Mouse (Mus musculus): ENCODE measurements around the gene Kif4. TPM values are rescaled to one million over a fixed set of nuclear protein-coding genes. Genes with fewer than 3 reads are reported as not detected.

Kif4 gene
- polyA plus RNA-seq (2016; fragmentation: Nextera tagmentation; extraction: Ambion mirVana) = 45.4 and 53.2 TPM in 2 replicates

- no peak for ATAC-seq (ENCODE audit: low FRiP score)
- peak within 1 kb of the TSS; percentile 68 for H3K9ac ChIP-seq
- WGBS = 24% methylated on average over 3 of the region's 3 CpGs
- H3K36me3 ChIP-seq (replicated peaks) = peaks cover 12% of the 10 kb centered on the region; the same call in 1 of the 2 replicates
- H3K4me1 ChIP-seq = peaks cover 5% of the 10 kb centered on the region; the same call in 1 of the 2 replicates
- peak within 1 kb of the TSS; percentile 58 for H3K4me3 ChIP-seq (replicated peaks)
- no peaks in the 10 kb centered on the region for H3K9me3 ChIP-seq
- H3K27ac ChIP-seq = peak within 1 kb of the TSS; percentile 85
- H3K27me3 ChIP-seq = no peaks in the 10 kb centered on the region; the same call in 1 of the 2 replicates
- peak within 1 kb of the TSS; percentile 61 for H3K4me2 ChIP-seq
Measured at GRCm38 (mm10) chrX:100625546-100625801, at the start of gene Kif4. Kif4 (plus strand) TSS chrX:100625737.

- peaks cover 25% of the 10 kb centered on the region for H3K27me3 ChIP-seq
- H3K27ac ChIP-seq = no peak within 1 kb of the TSS
- H3K36me3 ChIP-seq (replicated peaks) = no peaks in the 10 kb centered on the region
- no peaks in the 10 kb centered on the region for H3K4me1 ChIP-seq
- no peaks in the 10 kb centered on the region for H3K9me3 ChIP-seq
- no peak within 1 kb of the TSS for H3K4me2 ChIP-seq
- ATAC-seq (ENCODE audit: low FRiP score) = no peak
- no peak within 1 kb of the TSS for H3K4me3 ChIP-seq (replicated peaks)
- WGBS = 65% methylated on average over 4 of the region's 4 CpGs
- no peak within 1 kb of the TSS for H3K9ac ChIP-seq
Measured at GRCm38 (mm10) chrX:100594791-100595190, 30.7 kb upstream of the Kif4 start, which contains the start of gene P2ry4. P2ry4 (minus strand) TSS chrX:100594869.

- Histone ChIP-seq H3K4me2 (no peak overlapping the region), H3K4me1 (no peaks in the 10 kb centered on the region), H3K36me3 (replicated peaks) (no peaks in the 10 kb centered on the region), H3K4me3 (replicated peaks) (no peak overlapping the region), H3K9ac (no peak overlapping the region), H3K9me3 (no peaks in the 10 kb centered on the region), H3K27me3 (peaks cover 22% of the 10 kb centered on the region), H3K27ac (no peak overlapping the region)
- no peak for ATAC-seq (ENCODE audit: low FRiP score)
- 26% methylated on average over 5 of the region's 5 CpGs for WGBS
Measured at GRCm38 (mm10) chrX:100597439-100597838, 28.1 kb upstream of the Kif4 start.

- Histone ChIP-seq H3K9me3 (no peaks in the 10 kb centered on the region), H3K4me1 (no peaks in the 10 kb centered on the region), H3K4me2 (no peak overlapping the region), H3K9ac (no peak overlapping the region), H3K36me3 (replicated peaks) (no peaks in the 10 kb centered on the region), H3K27me3 (peaks cover 21% of the 10 kb centered on the region), H3K27ac (no peak overlapping the region), H3K4me3 (replicated peaks) (no peak overlapping the region)
- ATAC-seq (ENCODE audit: low FRiP score) = no peak
- WGBS = 62% methylated on average over 4 of the region's 4 CpGs
Measured at GRCm38 (mm10) chrX:100599755-100600154, 25.8 kb upstream of the Kif4 start.

- ATAC-seq (ENCODE audit: low FRiP score) = no peak
- Histone ChIP-seq H3K27me3 (peaks cover 17% of the 10 kb centered on the region; the same call in 1 of the 2 replicates), H3K27ac (no peak within 1 kb of the TSS)
Measured at GRCm38 (mm10) chrX:100605314-100605713, 20.2 kb upstream of the Kif4 start, which contains the start of gene Arr3. Arr3 (plus strand) TSS chrX:100605497.

GRCm38 (mm10) chrX:100618488-100618887 is 7.0 kb upstream of the Kif4 start:
- Histone ChIP-seq H3K36me3 (replicated peaks) (peaks cover 10% of the 10 kb centered on the region; the same call in 1 of the 2 replicates), H3K4me2 (no peak overlapping the region), H3K4me1 (no peaks in the 10 kb centered on the region), H3K27ac (no peak overlapping the region), H3K4me3 (replicated peaks) (no peak overlapping the region), H3K9ac (no peak overlapping the region), H3K27me3 (peaks cover 16% of the 10 kb centered on the region), H3K9me3 (no peaks in the 10 kb centered on the region)
- 76% methylated on average over 3 of the region's 3 CpGs for WGBS
- ATAC-seq (ENCODE audit: low FRiP score) = no peak

More at GRCm38 (mm10) chrX:100605314-100605713, 20.2 kb upstream of the Kif4 start, which contains the start of gene Arr3:
- Histone ChIP-seq H3K4me1 (no peaks in the 10 kb centered on the region), H3K4me3 (replicated peaks) (no peak within 1 kb of the TSS), H3K4me2 (no peak within 1 kb of the TSS), H3K9me3 (no peaks in the 10 kb centered on the region), H3K9ac (no peak within 1 kb of the TSS), H3K36me3 (replicated peaks) (no peaks in the 10 kb centered on the region)
- WGBS = 40% methylated on average over 1 of the region's 1 CpGs

- Histone ChIP-seq H3K36me3 (replicated peaks) (peaks cover 12% of the 10 kb centered on the region; the same call in 1 of the 2 replicates), H3K27me3 (peaks cover 16% of the 10 kb centered on the region), H3K4me2 (no peak overlapping the region), H3K4me1 (no peaks in the 10 kb centered on the region), H3K4me3 (replicated peaks) (no peak overlapping the region), H3K9ac (no peak overlapping the region), H3K9me3 (no peaks in the 10 kb centered on the region), H3K27ac (no peak overlapping the region)
- WGBS = 73% methylated on average over 2 of the region's 2 CpGs
- ATAC-seq (ENCODE audit: low FRiP score) = no peak
Measured at GRCm38 (mm10) chrX:100621366-100621765, 4.2 kb upstream of the Kif4 start.

- Histone ChIP-seq H3K9me3 (no peaks in the 10 kb centered on the region), H3K4me2 (no peak overlapping the region), H3K36me3 (replicated peaks) (peaks cover 12% of the 10 kb centered on the region; the same call in 1 of the 2 replicates), H3K4me3 (replicated peaks) (no peak overlapping the region), H3K27ac (no peak overlapping the region), H3K4me1 (peaks cover 5% of the 10 kb centered on the region; the same call in 1 of the 2 replicates), H3K27me3 (no peaks in the 10 kb centered on the region; the same call in 1 of the 2 replicates), H3K9ac (no peak overlapping the region)
- 87% methylated on average over 4 of the region's 4 CpGs for WGBS
- no peak for ATAC-seq (ENCODE audit: low FRiP score)
Measured at GRCm38 (mm10) chrX:100624242-100624641, 1.3 kb upstream of the Kif4 start.

GRCm38 (mm10) chrX:100625146-100625545 is 391 bp upstream of the Kif4 start:
- no peaks in the 10 kb centered on the region; the same call in 1 of the 2 replicates for H3K27me3 ChIP-seq
- 30% methylated on average over 7 of the region's 7 CpGs for WGBS
- no peaks in the 10 kb centered on the region for H3K9me3 ChIP-seq
- H3K27ac ChIP-seq = no peak overlapping the region
- ATAC-seq (ENCODE audit: low FRiP score) = 0 out of 2 replicates have a peak, but pooled peaks have one; percentile 7
- peak overlapping the region; percentile 63 for H3K9ac ChIP-seq
- H3K4me2 ChIP-seq = peak overlapping the region; percentile 56
- H3K36me3 ChIP-seq (replicated peaks) = peaks cover 12% of the 10 kb centered on the region; the same call in 1 of the 2 replicates
- peak overlapping the region; percentile 58 for H3K4me3 ChIP-seq (replicated peaks)
- H3K4me1 ChIP-seq = peaks cover 5% of the 10 kb centered on the region; the same call in 1 of the 2 replicates

GRCm38 (mm10) chrX:100625802-100626793 is 561 bp downstream of the Kif4 start, which contains the start of gene Pdzd11:
Pdzd11 (minus strand) TSS chrX:100626568.
- Histone ChIP-seq H3K4me3 (replicated peaks) (peak within 1 kb of the TSS; percentile 58), H3K27me3 (no peaks in the 10 kb centered on the region; the same call in 1 of the 2 replicates), H3K9ac (peak within 1 kb of the TSS; percentile 68), H3K4me2 (peak within 1 kb of the TSS; percentile 61), H3K9me3 (no peaks in the 10 kb centered on the region), H3K4me1 (peaks cover 5% of the 10 kb centered on the region; the same call in 1 of the 2 replicates), H3K27ac (peak within 1 kb of the TSS; percentile 85), H3K36me3 (replicated peaks) (peaks cover 12% of the 10 kb centered on the region; the same call in 1 of the 2 replicates)
- WGBS = 26% methylated on average over 61 of the region's 62 CpGs
- peak; percentile 100 for ATAC-seq (ENCODE audit: low FRiP score)

- Histone ChIP-seq H3K27me3 (no peaks in the 10 kb centered on the region; the same call in 1 of the 2 replicates), H3K27ac (no peak overlapping the region)
- WGBS = 92% methylated on average over 2 of the region's 2 CpGs
Measured at GRCm38 (mm10) chrX:100629076-100629475, 3.5 kb downstream of the Kif4 start.

GRCm38 (mm10) chrX:100638477-100638876 is 12.9 kb downstream of the Kif4 start:
- ATAC-seq (ENCODE audit: low FRiP score) = no peak
- Histone ChIP-seq H3K4me3 (replicated peaks) (no peak overlapping the region), H3K4me2 (no peak overlapping the region), H3K36me3 (replicated peaks) (peaks cover 14% of the 10 kb centered on the region), H3K27me3 (no peaks in the 10 kb centered on the region), H3K27ac (no peak overlapping the region), H3K9me3 (no peaks in the 10 kb centered on the region), H3K9ac (no peak overlapping the region), H3K4me1 (no peaks in the 10 kb centered on the region)
- 91% methylated on average over 8 of the region's 8 CpGs for WGBS

More at GRCm38 (mm10) chrX:100629076-100629475, 3.5 kb downstream of the Kif4 start:
- H3K9me3 ChIP-seq = no peaks in the 10 kb centered on the region
- no peak for ATAC-seq (ENCODE audit: low FRiP score)
- H3K36me3 ChIP-seq (replicated peaks) = no peaks in the 10 kb centered on the region; the same call in 1 of the 2 replicates
- H3K4me2 ChIP-seq = no peak overlapping the region
- H3K4me3 ChIP-seq (replicated peaks) = no peak overlapping the region
- peaks cover 5% of the 10 kb centered on the region; the same call in 1 of the 2 replicates for H3K4me1 ChIP-seq
- no peak overlapping the region for H3K9ac ChIP-seq

Data from forebrain, embryonic 12.5 days (tissue).